Mouse (Mus musculus) bone marrow, adult 2 months (tissue): ENCODE results near the gene Has1. TPM values are rescaled to one million over a fixed set of nuclear protein-coding genes. Genes with fewer than 3 reads are reported as not detected.

ENCODE experiments used
- H3K27ac ChIP-seq: fragments of 200-500 bp; 2 replicates; pipeline ENCODE4 v1.5.1; 2012; ENCODE audit warnings: low read depth, mild to moderate bottlenecking, control low read depth, inconsistent platforms, low read length; ENCODE audit not compliant: control insufficient read depth, poor library complexity, insufficient read depth
- H3K4me1 ChIP-seq: fragments of 200-500 bp; 2 replicates; pipeline ENCODE4 v1.6.1; 2011; ENCODE audit warnings: low read length; ENCODE audit not compliant: control insufficient read depth, insufficient read depth
- H3K4me3 ChIP-seq: fragments of 200-500 bp; replicated peaks from 2 replicates; pipeline ENCODE3; 2011; ENCODE audit warnings: mild to moderate bottlenecking, low read depth, low read length, control low read depth; ENCODE audit not compliant: control insufficient read depth
- CTCF ChIP-seq: fragments of 200-500 bp; IDR thresholded peaks from 2 replicates; pipeline ENCODE4 v1.5.1; 2011; ENCODE audit warnings: low read length, control low read depth; ENCODE audit not compliant: control insufficient read depth, insufficient read depth
- POLR2A ChIP-seq: fragments of 200-500 bp; IDR thresholded peaks from 2 replicates; pipeline ENCODE4 v1.6.1; 2011; ENCODE audit warnings: low read depth, mild to moderate bottlenecking, control low read depth, low read length, borderline replicate concordance; ENCODE audit not compliant: control insufficient read depth
- WGBS: fragments of 180-500 bp; shearing (Covaris S2); methylation state at CpG from one replicate; pipeline ENCODE4 v1.1.7; 2018; 5-methylcytosine and 5-hydroxymethylcytosine counted together
- polyA plus RNA-seq: library from polyadenylated mRNA; stranded (reverse); fragments of >200 nt; gene quantifications from 2 replicates; pipeline ENCODE4 v1.2.4, GENCODE M21; 2011; ENCODE audit warnings: low replicate concordance; ENCODE audit not compliant: missing spikeins, insufficient read depth, insufficient read length

The Has1 gene
- polyA plus RNA-seq, 1 experiment = 0.95 TPM

GRCm38 (mm10) chr17:17879347-17879746 is 24.3 kb upstream of the Has1 start:
- Histone ChIP-seq H3K4me3 (no peak overlapping the region), H3K4me1 (no peaks in the 10 kb centered on the region; the same call in 1 of the 2 replicates), H3K27ac (no peak overlapping the region)
- 65% methylated on average over 1 of the region's 1 CpGs for whole genome bisulfite sequencing
- TF ChIP-seq CTCF (no peak), POLR2A (no peak)

DNA sequence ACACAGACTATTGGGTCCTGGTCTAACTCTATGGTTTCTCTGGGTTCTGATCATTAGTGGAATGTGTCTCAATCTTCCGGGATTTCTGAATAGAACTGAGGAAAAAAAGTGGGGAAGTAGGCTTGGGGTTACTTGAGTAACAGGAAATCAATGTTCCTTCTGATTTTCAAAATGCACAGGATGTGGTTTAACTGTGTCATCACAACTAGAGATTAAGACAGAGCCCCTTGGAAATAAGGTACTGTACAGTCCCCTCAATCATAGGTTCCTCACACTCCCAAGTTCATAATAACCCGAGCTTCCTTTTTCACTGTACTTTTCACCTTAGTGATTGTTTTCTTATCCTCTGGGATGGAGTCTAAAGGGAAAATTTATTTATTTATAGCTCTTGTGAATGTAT is 16.7 kb upstream of the Has1 start:
- H3K27ac ChIP-seq = no peak overlapping the region

GRCm38 (mm10) chr17:17870892-17871550 is 16.0 kb upstream of the Has1 start:
- WGBS = 17% methylated on average over 2 of the region's 2 CpGs
- no peak for TF ChIP-seq POLR2A
- no peak for TF ChIP-seq CTCF
- H3K4me3 ChIP-seq = peak overlapping the region; percentile 16
- peak overlapping the region; percentile 68; the same call in 1 of the 2 replicates for H3K27ac ChIP-seq
- no peaks in the 10 kb centered on the region; the same call in 1 of the 2 replicates for H3K4me1 ChIP-seq

More for the DNA sequence above, 16.7 kb upstream of the Has1 start:
- no peak for TF ChIP-seq POLR2A
- no peak for TF ChIP-seq CTCF
- H3K4me3 ChIP-seq = no peak overlapping the region
- WGBS = 8% methylated on average over 2 of the region's 2 CpGs
- no peaks in the 10 kb centered on the region; the same call in 1 of the 2 replicates for H3K4me1 ChIP-seq

- H3K4me1 ChIP-seq = peaks cover 3% of the 10 kb centered on the region
These were observed 11.9 kb upstream of the Has1 start for GRCm38 (mm10) chr17:17866801-17867469.

DNA sequence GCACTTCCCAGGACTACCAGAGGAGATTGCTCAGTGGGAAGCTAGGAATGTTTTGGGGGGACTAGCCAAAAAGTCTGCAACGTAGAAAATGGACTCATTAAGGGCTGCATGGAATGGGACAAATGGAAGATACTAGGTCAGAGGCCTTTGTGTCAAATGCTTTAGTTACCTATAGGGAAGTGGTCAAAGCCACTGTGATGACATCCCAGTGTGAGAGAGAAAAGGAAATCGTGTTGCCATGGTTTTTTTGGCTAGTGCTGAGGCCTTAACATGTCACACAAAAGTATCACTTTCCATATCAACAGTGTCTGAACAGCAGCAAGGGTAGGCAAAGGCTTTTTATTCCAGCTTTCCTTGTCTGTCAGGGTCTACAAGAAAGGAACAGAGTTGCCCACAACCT is 10.2 kb upstream of the Has1 start:
- no peak for TF ChIP-seq POLR2A
- TF ChIP-seq CTCF = no peak
- H3K27ac ChIP-seq = peak overlapping the region; percentile 41; the same call in 1 of the 2 replicates
- 26% methylated on average over 2 of the region's 2 CpGs for whole genome bisulfite sequencing

More at GRCm38 (mm10) chr17:17866801-17867469, 11.9 kb upstream of the Has1 start:
- TF ChIP-seq POLR2A (no peak), CTCF (no peak)
- WGBS = 56% methylated on average over 11 of the region's 11 CpGs
- Histone ChIP-seq H3K4me3 (no peak overlapping the region), H3K27ac (no peak overlapping the region)

DNA sequence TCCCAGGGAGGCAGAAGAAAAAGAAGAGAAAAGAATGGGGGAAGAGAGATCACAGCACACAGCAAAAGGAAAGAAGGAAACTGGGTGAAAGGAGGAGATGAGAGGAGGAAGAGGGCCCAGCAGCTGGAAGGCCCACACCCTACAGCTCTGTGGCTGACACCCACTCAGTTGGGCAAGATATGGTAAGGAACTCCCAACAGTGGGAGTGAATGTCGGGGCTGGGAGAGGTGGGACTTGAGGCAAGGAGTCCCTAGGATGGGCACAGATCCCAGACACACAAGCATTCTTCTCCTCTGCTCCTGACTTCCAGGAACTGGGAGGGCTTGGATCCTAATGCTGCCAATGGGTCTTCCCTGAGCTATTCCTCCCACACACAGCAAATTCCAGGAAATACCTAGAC is 7.4 kb upstream of the Has1 start:
- peaks cover 3% of the 10 kb centered on the region for H3K4me1 ChIP-seq
- H3K27ac ChIP-seq = no peak overlapping the region
- TF ChIP-seq POLR2A (no peak), CTCF (no peak)
- H3K4me3 ChIP-seq = no peak overlapping the region
- WGBS = 14% methylated on average over 1 of the region's 1 CpGs

More for the DNA sequence above, 10.2 kb upstream of the Has1 start:
- peaks cover 3% of the 10 kb centered on the region for H3K4me1 ChIP-seq
- H3K4me3 ChIP-seq = no peak overlapping the region

DNA sequence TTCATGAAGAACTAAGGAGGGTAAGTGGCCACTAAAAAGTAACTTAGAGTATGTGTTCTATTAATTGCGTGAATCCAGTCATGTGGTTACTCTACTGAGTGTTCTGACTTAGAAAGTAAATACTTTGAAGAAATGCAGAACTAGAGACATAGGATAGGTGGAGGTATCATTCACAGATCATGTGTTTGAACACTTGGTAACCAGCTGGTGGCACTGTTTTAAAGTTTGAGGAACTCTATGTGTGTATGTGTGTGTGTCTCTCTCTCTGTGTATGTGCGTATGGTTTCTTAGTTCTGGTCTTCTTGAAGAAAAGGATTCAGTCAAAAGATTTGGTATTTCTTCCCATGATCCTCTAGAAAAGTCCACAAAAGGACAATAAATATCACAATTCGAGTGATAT is 5.1 kb upstream of the Has1 start:
- WGBS = 44% methylated on average over 3 of the region's 3 CpGs
- H3K4me1 ChIP-seq = peaks cover 3% of the 10 kb centered on the region
- H3K27ac ChIP-seq = no peak overlapping the region
- TF ChIP-seq POLR2A (no peak), CTCF (no peak)
- no peak overlapping the region for H3K4me3 ChIP-seq

- H3K27ac ChIP-seq = no peak overlapping the region
- TF ChIP-seq POLR2A = no peak
- no peak for TF ChIP-seq CTCF
- H3K4me1 ChIP-seq = peaks cover under 1% of the 10 kb centered on the region
- no peak overlapping the region for H3K4me3 ChIP-seq
- 63% methylated on average over 1 of the region's 1 CpGs for WGBS
These were observed 2.4 kb upstream of the Has1 start for GRCm38 (mm10) chr17:17857446-17857845.
